Mouse (Mus musculus) mesoderm, embryonic 11.5 days (tissue): ENCODE measurements around the gene Cspg4.

ENCODE experiments used
- DNase-seq: peaks from one replicate; pipeline ENCODE4 v3.0.0-alpha.2; 2012; ENCODE audit warnings: low read depth, low spot score

The Cspg4 gene

DNA sequence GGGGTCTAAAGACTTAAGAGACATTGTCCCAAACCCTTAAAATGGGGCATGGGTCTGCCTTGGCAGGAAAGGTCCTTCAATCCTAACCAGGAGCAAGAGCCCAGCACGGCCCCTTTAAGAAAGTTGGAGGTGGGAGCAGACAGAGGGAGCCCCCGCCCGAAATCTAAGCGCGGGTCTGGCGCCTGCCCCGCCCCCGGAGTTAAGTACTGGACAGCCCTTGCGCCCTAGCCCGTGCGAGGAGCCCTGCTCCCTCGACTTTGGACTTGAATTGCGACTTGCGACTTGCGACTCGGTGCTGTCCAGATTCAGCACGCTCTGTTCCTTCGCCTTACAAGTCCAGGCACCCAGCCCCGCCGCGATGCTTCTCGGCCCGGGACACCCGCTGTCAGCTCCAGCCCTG, at the start of gene Cspg4:
Gene Cspg4, plus strand, starts transcription at position 202 of the 400 bp plus-strand sequence.
- DNase-seq, result no peak

DNA sequence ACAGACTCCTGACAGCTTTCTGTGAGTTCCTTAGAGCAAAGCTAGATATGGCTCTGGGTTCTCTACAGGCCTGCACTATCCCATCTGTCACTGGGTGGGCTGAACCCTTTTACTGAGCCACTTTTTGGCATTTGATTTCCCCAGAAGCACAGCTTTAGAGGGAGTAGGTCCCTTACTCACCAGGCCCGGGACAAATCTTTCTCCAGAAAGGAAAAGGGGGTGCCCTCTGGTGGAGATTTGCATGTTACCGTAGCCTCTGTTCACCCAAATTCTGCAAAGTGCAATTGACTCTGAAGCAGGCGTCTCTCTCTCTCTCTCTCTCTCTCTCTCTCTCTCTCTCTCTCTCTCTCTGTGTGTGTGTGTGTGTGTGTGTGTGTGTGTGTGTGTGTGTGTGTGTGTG, 39.9 kb upstream of the Cspg4 start:
- DNase-seq, result no peak

DNA sequence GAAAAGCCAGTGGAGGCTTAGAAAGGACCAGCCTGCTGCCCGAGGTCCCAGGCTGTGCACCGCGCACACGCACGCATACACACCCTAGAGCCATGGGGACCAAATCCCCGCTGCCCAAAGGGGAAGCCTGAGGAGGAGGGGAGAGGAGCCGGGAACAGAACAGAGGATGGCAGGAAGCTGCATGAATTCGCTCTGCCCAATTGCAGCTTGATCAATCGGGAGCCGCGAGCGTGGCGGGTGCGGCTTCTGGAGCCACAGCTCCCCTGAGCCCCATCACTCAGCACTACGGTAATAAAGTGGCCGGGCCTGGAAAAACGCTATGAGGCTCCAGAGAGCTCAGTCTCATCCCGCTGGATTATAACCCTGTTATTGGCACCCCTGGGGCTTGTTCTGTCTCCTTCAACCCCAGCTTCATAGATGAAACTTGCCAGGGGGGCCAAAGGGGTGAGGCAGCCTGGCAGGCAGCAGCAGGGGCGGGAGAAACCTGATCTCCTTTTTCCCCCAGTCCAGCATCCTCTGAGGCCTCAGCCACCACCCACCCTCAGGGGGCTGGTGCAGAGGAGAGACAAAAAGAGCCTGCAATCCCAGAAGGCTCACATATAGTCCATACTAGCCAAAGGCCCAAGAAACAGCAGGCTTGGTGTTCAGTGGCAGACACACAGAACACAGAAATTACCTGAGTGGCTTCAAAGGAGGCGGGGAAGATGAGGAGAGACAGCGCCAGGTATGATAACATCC, 39.2 kb upstream of the Cspg4 start:
- DNase-seq, result peak; percentile 69

DNA sequence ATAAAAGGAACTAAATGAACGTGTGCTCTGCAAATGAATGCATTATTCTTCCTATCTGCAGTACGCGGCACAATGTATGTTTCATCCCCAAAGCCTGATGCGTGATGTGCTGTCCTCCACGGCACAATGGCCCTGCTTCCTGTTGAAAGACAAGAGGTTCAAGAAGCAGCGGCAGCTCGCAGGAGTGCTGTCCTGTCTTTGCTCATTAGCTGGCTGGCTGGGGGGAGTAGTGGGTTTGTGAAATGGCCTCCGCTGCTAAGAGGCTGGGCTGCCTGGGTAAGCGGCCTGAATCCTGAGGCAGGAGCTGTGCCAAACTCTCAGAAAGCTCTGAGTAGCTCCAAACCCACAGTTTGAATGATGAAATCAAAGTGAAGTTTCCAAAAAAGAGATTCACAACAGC, 36.7 kb upstream of the Cspg4 start:
- no peak for DNase-seq

DNA sequence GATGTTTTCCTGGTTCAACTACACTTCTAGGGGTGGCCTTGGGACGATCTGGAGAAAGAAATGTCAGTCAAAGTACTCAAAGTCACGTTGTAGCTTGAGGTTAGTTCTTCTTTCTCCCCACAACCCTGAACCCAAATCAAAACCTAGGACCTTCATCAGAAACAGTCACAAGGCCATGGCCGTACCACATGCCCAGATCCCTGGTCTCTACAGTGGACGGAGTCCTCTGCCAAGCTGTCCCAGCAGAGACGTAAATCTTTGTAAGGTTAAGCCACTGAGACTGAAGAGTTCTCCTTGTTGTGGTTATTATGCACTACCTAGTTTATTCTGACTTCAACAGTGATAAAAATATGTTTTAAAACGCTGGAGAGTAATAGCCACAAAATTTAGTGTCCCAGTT, 36.0 kb upstream of the Cspg4 start:
- no peak for DNase-seq

DNA sequence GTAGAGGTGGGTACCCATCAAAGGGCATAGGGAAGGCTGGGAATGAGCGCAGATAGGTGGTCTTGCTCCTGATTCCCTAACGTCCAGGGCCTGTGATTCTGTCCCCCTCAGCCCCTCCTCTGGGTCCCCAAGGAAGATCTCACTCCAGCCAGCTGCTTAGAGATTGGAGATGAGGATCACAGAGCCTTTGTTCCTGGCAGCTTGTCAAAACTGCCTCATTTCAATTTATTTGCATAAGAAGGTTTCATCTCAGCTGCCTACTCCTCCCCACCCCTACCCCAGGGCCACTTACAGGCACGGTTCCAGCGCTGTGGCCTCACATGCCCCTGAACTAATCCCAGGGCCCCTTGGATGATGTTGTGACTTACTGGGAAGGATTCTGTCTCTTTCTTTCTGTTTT, 34.7 kb upstream of the Cspg4 start:
- no peak for DNase-seq

DNA sequence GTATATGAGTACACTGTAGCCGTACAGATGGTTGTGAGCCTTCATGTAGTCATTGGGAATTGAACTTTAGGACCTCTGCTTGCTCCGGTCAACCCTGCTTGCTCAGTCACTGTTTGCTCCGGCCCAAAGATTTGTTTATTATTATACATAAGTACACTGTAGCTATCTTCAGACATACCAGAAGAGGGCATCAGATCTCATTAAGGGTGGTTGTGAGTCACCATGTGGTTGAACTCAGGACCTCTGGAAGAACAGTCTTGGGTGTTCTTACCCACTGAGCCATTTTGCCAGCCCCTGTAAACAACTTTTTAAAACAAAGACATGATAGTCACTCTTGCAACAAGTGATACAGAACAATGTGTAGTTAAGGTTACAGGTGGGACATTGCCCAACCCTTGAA, 32.9 kb upstream of the Cspg4 start:
- DNase-seq, result no peak

DNA sequence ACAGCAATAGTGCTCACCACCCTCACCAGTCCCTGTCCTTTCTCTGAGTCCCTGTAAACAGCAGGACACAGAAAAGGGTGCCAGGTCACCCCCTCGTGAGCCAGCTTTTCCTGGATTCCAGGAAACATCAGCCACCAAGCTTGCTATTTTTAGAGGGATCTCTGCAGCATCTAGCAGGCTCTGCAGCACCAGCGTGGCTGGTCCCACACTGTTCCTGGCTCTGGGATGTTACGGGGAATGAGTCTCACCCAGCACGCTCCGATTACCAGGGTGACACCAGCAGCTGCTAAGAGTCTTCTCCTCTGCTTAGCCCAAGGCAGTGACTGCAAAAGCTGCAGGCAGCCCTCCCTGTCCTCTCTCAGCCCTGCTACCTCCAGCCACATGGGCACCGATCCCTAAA, 31.9 kb upstream of the Cspg4 start:
- no peak for DNase-seq

DNA sequence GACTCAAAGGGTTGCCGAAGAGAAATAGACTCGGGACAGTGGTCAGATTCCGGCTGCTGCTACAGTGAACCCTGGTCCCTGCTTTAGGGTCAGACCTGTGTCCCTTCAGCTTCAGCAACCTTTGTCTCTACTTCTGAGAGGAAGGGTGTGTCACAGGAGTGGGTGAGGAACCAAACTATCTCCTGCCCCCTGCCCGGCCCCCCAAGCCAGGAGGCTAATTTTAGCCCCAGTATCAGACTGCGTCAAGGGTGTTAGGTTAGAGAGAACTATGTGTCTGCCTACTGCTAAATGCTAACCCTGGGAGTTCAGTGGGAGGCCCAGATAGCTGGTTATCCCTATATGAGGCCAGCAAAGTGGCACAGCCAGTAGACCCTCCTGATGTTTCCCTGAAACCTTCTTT, 29.7 kb upstream of the Cspg4 start:
- DNase-seq, result no peak

DNA sequence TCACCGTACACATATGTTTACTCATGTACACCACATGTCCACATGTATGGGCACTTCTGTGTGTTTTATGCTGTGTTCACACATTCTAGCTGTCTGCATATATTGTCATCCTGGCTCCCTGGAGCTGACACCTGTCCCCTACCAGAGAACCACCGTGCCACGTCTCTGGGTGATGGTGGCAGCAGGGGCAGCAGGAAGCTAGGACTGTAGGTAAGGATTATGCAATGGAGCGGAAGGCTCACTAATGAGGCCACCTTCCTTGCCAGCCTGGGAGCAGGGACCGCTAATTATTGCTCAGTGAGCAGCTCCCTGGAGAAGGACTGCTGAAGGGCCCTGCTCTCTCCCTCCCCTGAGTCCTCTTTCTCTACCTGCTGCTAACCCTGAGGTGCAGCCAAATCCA, 24.1 kb upstream of the Cspg4 start:
- no peak for DNase-seq

DNA sequence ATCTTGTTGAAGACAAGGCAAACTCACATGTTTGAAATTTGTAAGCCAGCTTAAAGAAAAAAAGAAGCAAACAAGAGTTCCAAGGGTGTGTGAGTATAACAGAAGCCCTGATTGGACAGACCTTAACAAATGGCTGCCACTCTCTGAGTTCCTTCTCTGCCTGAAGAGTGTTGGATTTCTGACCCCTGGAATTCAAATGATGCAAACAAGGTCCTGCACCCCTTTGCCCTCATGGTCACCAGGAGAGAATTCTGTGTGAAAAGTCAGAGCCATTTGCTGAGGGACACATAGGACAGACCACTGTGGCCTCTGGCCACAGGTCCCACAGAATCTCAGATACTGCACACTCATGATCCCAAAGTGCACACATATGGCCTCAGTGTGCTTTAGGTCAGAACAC, 23.0 kb upstream of the Cspg4 start:
- no peak for DNase-seq

DNA sequence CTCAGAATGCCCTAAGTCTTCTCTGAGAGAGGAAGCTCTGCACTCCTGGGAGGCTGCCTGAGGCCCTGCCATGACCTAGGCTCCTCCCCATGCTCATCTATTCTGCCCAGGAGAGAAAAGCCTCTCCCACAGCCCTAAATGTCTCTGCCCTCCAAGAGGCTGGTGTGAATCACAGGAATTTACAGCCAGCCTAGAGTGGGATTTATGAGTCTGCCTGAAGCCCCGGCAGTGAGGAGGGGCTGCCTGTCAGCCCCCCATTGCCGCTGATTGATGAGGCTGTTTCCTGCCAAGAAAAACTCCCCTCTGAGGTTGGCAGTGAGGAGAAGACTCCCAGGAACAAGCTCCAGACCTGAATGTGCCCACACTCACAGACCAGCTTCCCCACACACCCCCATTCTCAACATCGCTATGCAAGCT, 22.5 kb upstream of the Cspg4 start:
- peak; percentile 83 for DNase-seq

DNA sequence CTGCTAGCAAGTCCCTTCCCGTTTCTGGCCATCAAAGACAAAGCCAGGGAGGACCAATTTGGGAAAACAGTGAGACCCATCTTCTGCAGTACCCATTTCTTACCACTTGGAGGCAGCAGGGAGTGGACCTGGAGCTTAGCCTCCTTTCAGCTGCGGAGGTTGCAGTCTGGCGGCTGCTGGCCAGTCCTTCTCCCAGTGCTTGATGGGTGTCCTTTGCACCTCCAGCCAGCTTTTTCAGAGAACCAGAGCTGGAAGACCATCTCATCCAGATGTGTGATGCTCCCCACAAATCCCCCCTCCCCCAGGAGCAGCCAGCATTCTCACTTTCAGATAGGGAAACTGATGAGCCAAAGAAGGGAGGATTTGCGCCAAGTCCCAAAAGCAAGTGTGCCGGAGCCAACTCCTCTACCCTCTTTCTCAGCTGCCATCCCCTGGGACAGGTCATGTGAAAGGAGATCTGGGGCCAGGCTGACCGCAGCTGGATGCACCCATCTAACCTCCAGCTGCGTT, 21.1 kb upstream of the Cspg4 start:
- peak; percentile 84 for DNase-seq

DNA sequence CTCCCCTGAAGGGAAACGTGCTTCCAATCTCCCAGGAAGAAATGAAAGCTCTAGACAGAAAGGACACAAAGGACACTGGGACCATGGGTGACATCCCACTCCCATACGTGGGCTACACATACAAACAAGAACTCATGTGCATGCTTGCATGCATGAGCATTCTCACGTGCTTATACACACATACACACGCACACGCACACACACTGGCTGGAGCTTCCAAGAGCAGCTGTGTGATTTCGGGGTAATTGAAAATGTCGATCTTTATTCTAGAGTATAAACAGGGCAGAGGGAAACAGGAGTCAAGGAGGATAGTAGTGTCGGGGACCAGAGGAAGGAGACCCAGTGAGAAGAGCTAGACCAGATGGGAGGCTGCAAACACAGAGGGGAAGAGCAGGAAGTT, 20.2 kb upstream of the Cspg4 start:
- no peak for DNase-seq

DNA sequence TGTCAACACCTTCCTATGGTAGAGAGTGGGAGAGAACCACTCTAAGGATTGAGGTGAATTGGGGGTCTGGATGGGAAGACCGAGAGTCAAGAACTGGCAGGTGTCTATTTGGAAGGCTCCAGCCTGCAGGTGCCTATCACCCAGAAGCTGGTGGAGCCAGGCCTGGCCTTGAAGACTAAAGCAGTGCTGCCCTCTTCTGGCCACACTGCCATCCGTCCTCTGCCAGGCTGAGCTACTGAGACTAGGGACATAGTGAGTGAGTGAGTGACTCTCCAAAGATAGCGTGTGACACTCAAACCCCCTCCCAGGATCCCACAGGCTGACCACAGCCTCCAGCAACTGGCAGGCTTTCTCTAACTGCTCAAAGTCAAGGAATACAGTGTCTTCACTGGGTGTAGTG, 17.3 kb upstream of the Cspg4 start:
- peak; percentile 77 for DNase-seq

DNA sequence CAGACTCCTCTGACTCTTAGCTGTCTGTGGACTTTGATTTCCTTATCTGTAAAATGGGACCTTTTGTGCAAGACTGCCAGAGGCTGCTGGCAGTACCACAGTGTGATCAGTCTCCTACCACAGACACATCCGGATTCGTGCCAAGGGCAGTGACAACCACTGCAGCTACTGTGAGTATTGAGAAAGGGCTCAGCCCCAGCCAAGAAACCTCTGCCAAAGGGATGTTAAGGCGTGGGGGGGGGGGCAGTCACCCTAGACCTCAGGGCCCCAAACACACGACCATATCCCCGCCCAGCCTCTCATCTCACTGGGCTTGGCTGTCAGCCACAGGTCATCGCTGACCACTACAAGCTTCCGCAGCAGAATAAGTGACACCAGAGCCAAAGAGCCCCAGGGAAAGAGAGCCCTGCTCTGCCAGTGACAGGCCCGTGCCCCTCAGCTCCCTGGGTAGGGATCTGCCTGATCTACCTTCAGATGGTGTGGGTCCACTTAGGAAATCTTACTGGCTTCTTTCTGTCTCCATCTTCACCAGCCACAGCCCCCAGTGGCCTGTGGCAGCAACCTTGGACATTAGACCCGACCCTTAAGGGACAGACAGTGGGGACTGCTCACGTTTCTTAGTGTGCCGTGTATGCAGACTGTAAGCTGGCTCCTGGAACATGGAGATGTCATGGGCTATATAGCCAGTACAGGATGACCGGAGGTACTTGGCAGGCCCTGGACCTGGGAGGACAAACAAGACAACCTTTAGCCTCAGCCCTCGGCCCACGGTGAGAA, 14.5 kb upstream of the Cspg4 start:
- no peak for DNase-seq

DNA sequence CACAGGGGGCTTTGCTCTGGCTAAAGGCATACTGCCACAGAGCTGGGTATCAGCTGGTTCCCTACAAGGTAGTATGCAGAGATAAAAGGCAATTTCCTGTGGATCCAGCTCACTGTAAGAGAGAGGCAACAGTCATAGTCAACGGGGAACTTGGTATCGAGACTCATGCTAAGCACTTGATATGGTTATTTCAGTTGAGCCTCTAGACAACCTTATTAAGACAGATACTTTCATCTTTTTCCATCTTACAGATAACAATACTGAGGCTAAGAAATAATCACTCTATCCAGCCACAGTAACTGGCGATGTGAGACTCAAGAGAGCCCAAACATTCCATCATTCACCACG, 14.0 kb upstream of the Cspg4 start:
- DNase-seq, result no peak

DNA sequence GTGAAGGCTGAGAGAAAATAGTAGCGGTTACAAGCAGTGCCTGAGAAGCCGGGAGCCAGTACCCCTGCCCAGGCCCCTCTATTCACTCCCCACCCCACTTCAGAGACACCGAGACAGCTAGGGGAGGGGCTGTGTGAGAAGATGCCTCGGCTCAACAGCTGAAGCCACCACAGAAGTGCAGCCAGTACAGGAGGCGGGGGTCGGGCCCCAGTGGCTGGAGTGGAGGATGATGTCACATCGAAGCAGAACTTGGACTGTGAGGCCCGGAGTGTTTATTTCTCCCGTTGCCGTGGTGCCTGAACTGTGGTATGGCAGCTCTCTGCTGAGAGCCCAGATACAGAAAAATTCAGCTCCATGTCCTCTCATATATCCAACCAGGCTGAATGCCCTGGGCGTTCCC, 13.1 kb upstream of the Cspg4 start:
- DNase-seq, result no peak

DNA sequence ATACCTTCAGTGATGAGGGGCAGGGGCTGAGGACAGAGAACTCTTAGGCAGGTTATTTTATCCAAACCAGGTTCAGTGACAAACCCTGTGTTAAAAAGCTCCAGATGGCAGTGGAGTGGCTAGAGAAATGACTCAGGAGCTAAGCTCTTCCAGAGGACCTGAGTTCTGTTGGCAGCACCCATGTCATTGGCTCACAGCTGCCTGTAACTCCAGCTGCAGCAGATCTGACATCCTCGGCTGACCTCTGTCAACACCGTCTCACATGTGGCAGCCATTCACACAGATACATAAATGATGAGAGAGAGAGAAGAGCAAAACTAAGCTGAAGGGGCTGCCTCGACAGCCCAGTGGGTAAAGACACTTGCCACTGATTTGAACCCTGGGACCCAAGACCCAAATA, 7.4 kb upstream of the Cspg4 start:
- DNase-seq, result no peak

DNA sequence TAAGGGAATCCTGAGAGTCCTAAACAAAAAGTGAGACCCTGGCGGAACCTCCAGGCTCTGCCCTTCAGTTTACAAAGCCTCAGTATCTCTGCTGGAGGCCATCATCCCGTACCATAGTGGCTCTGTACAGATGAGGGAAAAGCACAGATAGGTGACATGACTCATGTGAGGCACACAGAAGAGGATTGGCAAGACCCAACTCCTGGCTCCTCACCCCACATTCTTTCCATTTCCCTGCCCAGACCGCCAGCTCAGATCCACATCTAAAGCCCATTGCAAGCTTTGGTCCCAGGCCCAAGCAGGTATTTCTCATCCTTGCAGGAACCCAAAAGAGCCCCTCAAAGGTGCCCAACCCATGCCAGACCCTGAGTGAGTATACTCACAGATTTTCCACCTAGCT, 4.8 kb upstream of the Cspg4 start:
- no peak for DNase-seq

DNA sequence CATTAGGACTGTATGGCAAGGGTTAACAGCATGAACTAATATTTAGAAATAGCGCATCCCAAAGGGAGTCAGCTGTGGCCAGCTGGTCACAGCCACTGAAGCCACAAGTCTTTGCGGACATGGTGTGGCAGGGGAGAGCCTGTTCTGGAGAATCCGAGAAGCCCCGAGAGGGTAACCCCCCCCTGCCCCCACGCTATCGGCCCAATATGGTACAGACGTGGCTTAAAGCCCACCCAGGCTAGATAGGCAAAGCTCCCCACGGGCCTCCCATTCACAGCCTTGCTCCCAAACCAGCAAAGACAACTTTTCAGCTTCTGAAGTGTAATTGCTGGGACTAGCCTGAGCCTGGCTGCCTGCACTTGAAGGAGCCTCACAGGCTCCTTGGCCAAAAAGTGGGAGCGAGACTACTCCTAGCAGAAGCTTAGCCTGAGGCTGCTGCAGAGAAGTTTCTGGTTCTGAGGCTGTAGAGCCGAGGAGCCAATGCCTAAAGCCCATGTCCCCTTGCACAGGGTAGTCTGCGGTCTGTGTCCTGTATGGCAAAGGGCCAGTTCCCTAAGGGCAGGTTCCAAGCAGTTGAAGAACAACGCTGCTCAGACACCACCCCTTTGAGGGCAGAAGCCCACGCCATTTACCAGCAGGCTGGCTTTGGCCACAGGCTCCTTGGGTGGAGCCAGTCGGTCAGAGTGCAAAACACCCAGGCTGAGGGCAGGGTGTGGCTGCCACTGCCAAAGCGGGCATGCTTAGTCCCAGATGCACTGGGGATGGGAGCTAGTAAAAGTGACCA, 4.2 kb upstream of the Cspg4 start:
- no peak for DNase-seq

DNA sequence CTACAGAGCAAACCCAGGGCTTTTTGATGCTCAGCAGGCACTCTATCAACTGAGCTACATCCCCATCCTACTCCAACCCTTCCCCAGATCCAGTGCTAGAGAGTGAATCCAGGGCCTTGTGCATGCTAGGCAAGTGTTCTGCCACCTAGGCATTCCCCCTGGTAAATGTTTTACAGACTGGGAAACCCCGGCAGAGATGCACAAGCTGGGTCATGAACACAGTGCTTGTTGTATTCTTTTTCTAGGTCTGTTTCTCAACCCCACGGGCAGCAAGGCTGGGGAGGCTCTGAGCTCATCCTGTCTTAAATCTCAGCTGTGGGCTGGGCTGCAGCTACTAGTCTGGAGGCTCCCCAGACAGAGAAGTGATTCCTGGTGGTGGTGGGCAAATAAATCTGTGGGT, 2.0 kb upstream of the Cspg4 start:
- no peak for DNase-seq
